Mouse (Mus musculus): Measurements from ENCODE around the gene Cdh4.

DNA sequence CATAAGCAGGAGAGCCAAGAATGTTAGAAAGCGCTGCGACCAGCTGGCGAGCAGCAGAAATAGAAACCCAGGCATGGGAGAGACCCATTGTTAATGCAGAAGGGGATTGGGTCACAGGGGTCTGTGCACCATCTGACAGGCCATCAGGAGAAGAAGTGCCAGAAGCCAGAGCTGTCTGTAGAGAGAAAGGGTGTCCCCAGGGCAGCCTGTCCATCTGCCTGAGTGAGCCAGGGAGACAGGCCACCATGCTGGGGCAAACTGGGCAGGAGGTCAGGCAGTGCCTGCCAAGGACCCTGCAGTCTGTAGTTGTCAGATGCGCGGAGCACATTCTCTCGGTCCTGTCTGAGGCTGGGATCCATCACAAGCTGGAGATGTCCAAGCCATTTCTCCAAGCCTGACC lies 386.7 kb downstream of the Cdh4 start:
- TF ChIP-seq FLI1 (IDR thresholded peaks at IDR 0.05; ENCODE audit: low read length), result no peak
- no peak for TF ChIP-seq GATA1 (IDR thresholded peaks at IDR 0.05; ENCODE audit: borderline replicate concordance, low read length)
